Mouse (Mus musculus) stomach, postnatal 0 days (tissue): ENCODE measurements around the gene Mb21d2. TPM values are rescaled to one million over a fixed set of nuclear protein-coding genes. Genes with fewer than 3 reads are reported as not detected.

Experiments used
- ATAC-seq: fragments of 200-750 bp; cut with Nextera tagmentation; 2 replicates; pipeline ENCODE4 v1.8.0; 2017; ENCODE audit not compliant: low FRiP score, low TSS enrichment
- DNase-seq: peaks from one replicate; pipeline ENCODE4 v3.0.0-alpha.2; 2016; ENCODE audit warnings: low spot score
- H3K27ac ChIP-seq: fragments of 300-500 bp; sonication (generic); replicated peaks from 2 replicates; pipeline ENCODE4 v1.5.1; 2014; ENCODE audit warnings: mild to moderate bottlenecking, control low read depth
- H3K27me3 ChIP-seq: fragments of 300-500 bp; sonication (generic); 2 replicates; pipeline ENCODE4 v1.6.1; 2014; ENCODE audit warnings: low read length; ENCODE audit not compliant: control insufficient read depth, insufficient read depth
- H3K36me3 ChIP-seq: fragments of 300-500 bp; sonication (generic); 2 replicates; pipeline ENCODE4 v1.6.1; 2014; ENCODE audit warnings: low read length, mixed read lengths; ENCODE audit not compliant: control insufficient read depth, insufficient read depth
- H3K4me1 ChIP-seq: fragments of 300-500 bp; sonication (generic); replicated peaks from 2 replicates; pipeline ENCODE4 v1.6.1; 2014; ENCODE audit warnings: antibody characterized with exemption; ENCODE audit not compliant: control insufficient read depth, insufficient read depth
- H3K4me2 ChIP-seq: fragments of 300-500 bp; sonication (generic); replicated peaks from 2 replicates; pipeline ENCODE4 v1.6.1; 2014; ENCODE audit warnings: low read depth, mild to moderate bottlenecking, control low read depth, moderate library complexity
- H3K4me3 ChIP-seq: fragments of 300-500 bp; sonication (generic); 2 replicates; pipeline ENCODE4 v1.5.1; 2014; ENCODE audit warnings: low read depth, low read length, control low read depth
- H3K9ac ChIP-seq: fragments of 300-500 bp; sonication (generic); 2 replicates; pipeline ENCODE4 v1.6.1; 2014; ENCODE audit warnings: mild to moderate bottlenecking, low read length, control low read depth, mixed read lengths
- H3K9me3 ChIP-seq: fragments of 300-500 bp; sonication (generic); 2 replicates; pipeline ENCODE4 v1.6.1; 2016; ENCODE audit warnings: low read length; ENCODE audit not compliant: control insufficient read depth
- CTCF ChIP-seq: IDR thresholded peaks from 2 replicates; pipeline ENCODE4 v1.5.1; 2016; ENCODE audit warnings: antibody characterized with exemption, low read depth, mild to moderate bottlenecking, moderate library complexity
- EP300 ChIP-seq: optimal IDR thresholded peaks from 2 replicates; pipeline ENCODE3; 2016; ENCODE audit warnings: antibody characterized with exemption
- WGBS: fragments of 180-500 bp; shearing (Covaris S2); extraction: QIAGEN DNeasy Blood & Tissue Kit; methylation state at CpG from one replicate; pipeline ENCODE4 v1.1.7; 2014; 5-methylcytosine and 5-hydroxymethylcytosine counted together
- polyA plus RNA-seq: library from polyadenylated mRNA; unstranded; fragments of >200 nt; fragmentation: Nextera tagmentation; extraction: Ambion mirVana; gene quantifications from 2 replicates; pipeline ENCODE4 v1.2.1, GENCODE M21; 2015

Mb21d2 gene
- polyA plus RNA-seq, 1 experiment from 2014 or later: 4.8 TPM

DNA sequence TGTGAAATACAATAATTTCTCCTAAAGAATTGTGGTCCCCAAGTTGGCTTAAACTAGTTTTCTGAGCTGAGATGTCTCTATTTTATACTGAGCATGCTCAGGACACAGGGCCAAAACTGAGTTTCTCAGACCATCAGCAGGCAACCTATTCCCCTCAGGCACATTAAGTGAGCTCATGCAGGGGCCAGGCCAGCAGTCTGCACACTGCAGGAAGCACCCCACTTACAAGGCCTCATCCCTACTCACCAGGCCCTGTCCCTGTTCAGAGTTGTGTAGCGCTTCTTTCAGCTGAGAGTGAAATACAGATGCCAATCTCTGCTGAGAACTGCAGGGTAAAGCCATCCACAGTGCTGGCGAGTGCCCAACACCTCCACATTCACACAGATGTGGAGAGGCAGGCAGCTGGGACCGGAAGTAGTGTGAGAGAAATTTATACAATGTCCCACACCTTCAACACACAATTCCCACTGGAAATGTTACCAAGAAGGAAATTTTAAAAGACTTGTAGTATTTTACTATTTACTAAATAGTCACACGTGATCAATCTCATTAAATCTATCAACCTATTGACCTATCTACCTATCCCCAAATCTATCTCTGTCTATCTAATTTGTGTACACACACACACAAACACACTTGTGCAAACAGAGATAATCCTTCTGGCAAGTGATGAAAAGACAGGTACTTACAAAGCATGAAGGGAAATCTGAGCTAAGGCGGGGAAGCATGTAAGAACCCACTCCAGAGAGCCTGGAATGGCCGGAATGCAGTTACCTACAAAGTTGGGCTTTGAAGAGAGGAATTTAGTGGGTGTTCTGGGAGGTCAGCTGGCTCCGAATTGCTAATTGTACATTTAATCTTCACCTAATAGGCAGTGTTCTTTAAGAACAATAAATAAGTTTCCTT, 22.9 kb downstream of the Mb21d2 start:
- Histone ChIP-seq H3K36me3 (no peaks in the 10 kb centered on the region), H3K27me3 (no peaks in the 10 kb centered on the region), H3K4me1 (no peaks in the 10 kb centered on the region), H3K4me2 (no peak overlapping the region), H3K9ac (no peak overlapping the region), H3K4me3 (no peak overlapping the region), H3K9me3 (no peaks in the 10 kb centered on the region), H3K27ac (no peak overlapping the region)
- 47% methylated on average over 7 of the region's 7 CpGs for WGBS
- ATAC-seq (peak; percentile 32; the same call in 1 of the 2 replicates), DNase-seq (no peak)
- peak; percentile 41 for TF ChIP-seq EP300
- TF ChIP-seq CTCF: no peak

DNA sequence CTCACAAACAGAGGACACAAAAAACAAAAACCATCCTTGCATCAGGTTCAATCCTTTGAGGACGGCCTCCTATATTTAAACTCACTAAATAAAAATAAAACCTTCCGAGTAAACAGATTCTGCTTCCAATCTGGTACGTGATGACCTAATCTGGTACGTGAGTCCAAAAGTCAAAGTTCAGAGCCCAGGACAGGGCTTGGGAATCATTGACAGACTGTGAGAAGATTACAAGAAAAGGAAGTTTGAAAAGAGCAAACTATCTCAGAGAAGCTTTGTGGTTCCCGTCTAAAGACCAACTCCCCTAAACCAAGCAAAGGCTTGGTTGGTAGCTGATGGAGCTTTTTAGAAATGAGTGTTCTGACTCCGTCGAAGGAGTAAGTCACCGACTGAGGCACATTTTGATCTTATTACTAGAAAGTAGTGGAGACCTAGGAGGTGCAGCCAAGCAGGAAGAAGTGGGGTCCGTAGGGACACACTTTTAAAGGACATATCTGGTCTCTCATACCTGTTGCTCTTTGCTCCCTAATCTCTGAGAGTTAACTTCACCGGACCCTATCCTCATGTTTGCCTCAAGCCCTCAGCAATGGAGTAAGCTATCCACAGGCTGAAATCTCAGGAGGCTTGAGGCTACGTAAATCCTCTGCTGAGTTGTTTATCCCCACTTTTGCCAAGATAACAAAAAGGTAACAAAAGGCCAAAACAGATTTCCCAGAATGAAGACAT, 23.7 kb downstream of the Mb21d2 start:
- Histone ChIP-seq H3K4me2 (no peak overlapping the region), H3K9me3 (no peaks in the 10 kb centered on the region), H3K4me3 (no peak overlapping the region), H3K9ac (no peak overlapping the region), H3K4me1 (no peaks in the 10 kb centered on the region), H3K27me3 (no peaks in the 10 kb centered on the region), H3K27ac (no peak overlapping the region), H3K36me3 (no peaks in the 10 kb centered on the region)
- ATAC-seq (peak; percentile 73), DNase-seq (peak; percentile 27)
- no peak for TF ChIP-seq CTCF
- TF ChIP-seq EP300: no peak
- WGBS: 63% methylated on average over 11 of the region's 11 CpGs

DNA sequence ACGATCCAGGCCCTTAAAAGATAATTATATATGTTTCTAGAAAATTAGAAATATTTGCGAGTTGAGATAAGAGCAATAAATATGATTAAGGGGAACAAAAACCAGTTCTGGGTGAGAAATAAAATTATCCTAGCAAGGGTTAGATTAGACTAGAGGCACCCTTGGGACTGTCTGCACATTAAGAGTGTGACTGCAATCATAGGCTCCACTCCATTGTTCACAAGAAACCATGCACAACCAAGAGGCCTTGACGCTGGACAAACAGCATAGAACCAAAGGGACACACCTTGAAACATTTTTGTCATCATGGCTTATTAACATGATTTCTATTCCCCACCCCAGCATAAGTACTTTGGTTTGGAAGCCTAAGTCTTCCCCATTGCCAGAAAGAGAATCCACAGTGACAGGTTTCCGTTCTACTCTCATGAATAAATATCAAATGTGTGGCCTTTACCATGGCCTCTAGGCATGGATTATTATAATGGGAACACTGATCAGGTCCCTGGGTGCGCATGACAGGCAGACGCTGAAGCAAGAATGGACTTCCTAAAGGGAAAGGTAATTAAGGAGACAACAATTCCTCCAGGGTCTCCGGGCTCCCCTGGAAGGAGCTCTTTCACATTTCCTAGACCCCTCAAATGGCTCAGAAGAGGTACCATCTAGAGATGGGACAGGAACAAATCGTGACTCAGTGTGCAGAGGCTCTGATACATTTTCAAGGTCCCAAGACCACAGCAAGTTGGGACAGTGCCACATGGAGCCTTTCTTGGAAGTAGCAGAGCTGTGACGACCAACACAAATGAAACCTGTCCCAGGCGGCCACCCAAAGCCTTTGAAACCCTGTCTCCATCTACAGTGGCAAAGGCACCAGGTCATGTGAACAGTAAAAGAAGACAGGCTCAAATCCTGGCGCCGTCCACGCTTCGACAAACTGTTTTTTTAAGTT, 26.6 kb downstream of the Mb21d2 start:
- no peak for ATAC-seq
- H3K9me3 ChIP-seq: no peaks in the 10 kb centered on the region
- TF ChIP-seq EP300 (no peak), CTCF (no peak)

DNA sequence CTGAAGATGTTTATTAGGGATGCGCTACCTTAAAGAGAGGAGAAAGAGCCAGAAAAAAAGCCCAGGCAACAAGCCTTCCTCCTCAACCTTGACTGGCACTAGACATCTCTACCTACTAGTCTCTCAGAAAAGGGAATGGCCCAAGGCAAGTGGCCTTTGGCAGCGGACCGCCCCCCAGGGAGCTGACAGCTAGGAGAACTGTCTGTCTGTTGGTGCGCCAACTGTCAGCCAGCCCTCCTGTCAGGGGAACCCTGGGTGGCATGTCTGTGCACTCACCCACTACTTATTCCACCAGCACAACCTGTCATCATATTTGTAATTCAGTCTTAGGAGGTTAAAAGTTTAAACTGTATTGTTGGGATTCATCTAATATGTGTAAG, 30.3 kb downstream of the Mb21d2 start:
- no peak overlapping the region for H3K4me3 ChIP-seq
- peaks cover 3% of the 10 kb centered on the region; the same call in 1 of the 2 replicates for H3K4me1 ChIP-seq
- H3K4me2 ChIP-seq: no peak overlapping the region
- no peak for ATAC-seq
- no peak for DNase-seq
- no peaks in the 10 kb centered on the region for H3K27me3 ChIP-seq
- H3K9me3 ChIP-seq: no peaks in the 10 kb centered on the region
- no peaks in the 10 kb centered on the region for H3K36me3 ChIP-seq
- no peak for TF ChIP-seq CTCF
- no peak for TF ChIP-seq EP300
- no peak overlapping the region for H3K9ac ChIP-seq
- 83% methylated on average over 4 of the region's 4 CpGs for WGBS
- H3K27ac ChIP-seq: no peak overlapping the region

More for the DNA sequence above, 26.6 kb downstream of the Mb21d2 start:
- H3K27me3 ChIP-seq: no peaks in the 10 kb centered on the region
- H3K4me3 ChIP-seq: no peak overlapping the region
- H3K4me2 ChIP-seq: no peak overlapping the region
- H3K4me1 ChIP-seq: peaks cover 3% of the 10 kb centered on the region; the same call in 1 of the 2 replicates
- 77% methylated on average over 14 of the region's 14 CpGs for WGBS
- H3K9ac ChIP-seq: no peak overlapping the region
- DNase-seq: no peak
- no peaks in the 10 kb centered on the region for H3K36me3 ChIP-seq
- 0 out of 2 replicates have a peak overlapping the region, but pooled peaks have one; percentile 18 for H3K27ac ChIP-seq

DNA sequence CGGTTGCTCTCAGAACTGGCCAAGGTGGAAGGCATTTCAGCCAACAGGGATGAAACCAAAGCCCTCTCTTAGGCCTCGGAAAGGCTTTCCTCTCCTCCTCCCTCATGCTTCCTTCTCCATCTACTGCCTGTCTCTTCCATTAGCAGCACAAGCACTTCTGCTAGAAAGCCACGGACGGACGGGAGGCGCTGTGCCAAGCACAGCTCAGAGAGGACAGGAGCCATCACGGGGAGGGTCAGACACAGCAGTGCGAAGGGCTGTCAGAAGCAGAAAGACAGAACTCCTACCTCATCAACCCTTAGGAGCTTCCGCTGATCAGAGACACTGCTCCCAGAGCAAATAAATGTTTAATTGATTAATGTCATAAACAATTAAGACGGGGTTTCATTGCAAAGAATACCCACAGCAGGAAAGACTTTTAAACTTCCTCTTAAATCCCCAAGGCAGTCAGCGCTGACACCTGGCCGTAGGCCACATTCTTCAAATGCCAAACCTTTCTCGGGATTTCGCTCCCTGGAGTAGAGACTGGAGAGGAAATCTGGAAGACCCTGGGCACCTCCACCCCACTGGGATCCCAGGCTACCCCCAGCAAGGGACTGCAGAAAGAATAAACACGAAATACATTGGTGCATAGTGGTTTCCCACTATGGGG, 30.8 kb downstream of the Mb21d2 start:
- no peak overlapping the region for H3K9ac ChIP-seq
- peaks cover 3% of the 10 kb centered on the region; the same call in 1 of the 2 replicates for H3K4me1 ChIP-seq
- no peak for TF ChIP-seq EP300
- peak; percentile 47 for TF ChIP-seq CTCF
- ATAC-seq (no peak; the same call in 1 of the 2 replicates), DNase-seq (peak; percentile 26)
- no peaks in the 10 kb centered on the region for H3K9me3 ChIP-seq
- no peak overlapping the region for H3K27ac ChIP-seq
- H3K27me3 ChIP-seq: no peaks in the 10 kb centered on the region
- WGBS: 22% methylated on average over 15 of the region's 15 CpGs
- H3K4me3 ChIP-seq: no peak overlapping the region
- no peaks in the 10 kb centered on the region for H3K36me3 ChIP-seq
- no peak overlapping the region; the same call in 1 of the 2 replicates for H3K4me2 ChIP-seq
